Mouse (Mus musculus) forebrain, embryonic 13.5 days (tissue): ENCODE measurements at regions not wholly inside any gene's neighbourhood (a gene's known extent, or its start where the extent isn't known, plus 50 kb on each side); places are given as distances from the start of the nearest gene placed in this dataset.

Experiments
- ATAC-seq: fragments of 200-750 bp; cut with Nextera tagmentation; 2 replicates; pipeline ENCODE4 v1.8.0; 2017
- H3K27ac ChIP-seq: fragments of 300-500 bp; sonication (generic); 2 replicates; pipeline ENCODE4 v1.5.1; 2015; ENCODE audit warnings: inconsistent platforms, mild to moderate bottlenecking, moderate library complexity
- H3K27me3 ChIP-seq: fragments of 300-500 bp; sonication (generic); 2 replicates; pipeline ENCODE4 v1.6.1; 2015; ENCODE audit warnings: mild to moderate bottlenecking, inconsistent platforms
- H3K36me3 ChIP-seq: fragments of 300-500 bp; sonication (generic); 2 replicates; pipeline ENCODE4 v1.6.1; 2015; ENCODE audit warnings: mild to moderate bottlenecking, inconsistent platforms; ENCODE audit not compliant: poor library complexity, severe bottlenecking
- H3K4me1 ChIP-seq: fragments of 300-500 bp; sonication (generic); 2 replicates; pipeline ENCODE4 v1.6.1; 2015; ENCODE audit warnings: inconsistent platforms
- H3K4me2 ChIP-seq: fragments of 300-500 bp; sonication (generic); 2 replicates; pipeline ENCODE4 v1.6.1; 2015; ENCODE audit warnings: inconsistent platforms, mild to moderate bottlenecking, moderate library complexity
- H3K4me3 ChIP-seq: fragments of 300-500 bp; sonication (generic); 2 replicates; pipeline ENCODE4 v1.5.1; 2015; ENCODE audit warnings: mild to moderate bottlenecking, inconsistent platforms
- H3K9ac ChIP-seq: fragments of 300-500 bp; sonication (generic); 2 replicates; pipeline ENCODE4 v1.6.1; 2015; ENCODE audit warnings: mild to moderate bottlenecking, inconsistent platforms
- H3K9me3 ChIP-seq: fragments of 300-500 bp; sonication (generic); replicated peaks from 2 replicates; pipeline ENCODE4 v1.6.1; 2016; ENCODE audit warnings: inconsistent platforms
- WGBS: fragments of 180-500 bp; shearing (Covaris S2); methylation state at CpG from one replicate; pipeline ENCODE4 v1.1.7; 2015; 5-methylcytosine and 5-hydroxymethylcytosine counted together

GRCm38 (mm10) chr10:104489301-104489700, 295.5 kb downstream of the Gm4340 start:
- no peak overlapping the region for H3K4me2 ChIP-seq
- WGBS: 86% methylated on average over 4 of the region's 4 CpGs
- no peak overlapping the region for H3K27ac ChIP-seq
- no peak overlapping the region for H3K9ac ChIP-seq
- H3K4me3 ChIP-seq: no peak overlapping the region
- no peaks in the 10 kb centered on the region for H3K9me3 ChIP-seq
- ATAC-seq: no peak
- H3K36me3 ChIP-seq: no peaks in the 10 kb centered on the region
- H3K27me3 ChIP-seq: no peaks in the 10 kb centered on the region
- H3K4me1 ChIP-seq: no peaks in the 10 kb centered on the region

- H3K27ac ChIP-seq: no peak overlapping the region
- no peak overlapping the region for H3K4me2 ChIP-seq
- WGBS: 59% methylated on average over 2 of the region's 2 CpGs
- H3K27me3 ChIP-seq: no peaks in the 10 kb centered on the region
- H3K4me1 ChIP-seq: no peaks in the 10 kb centered on the region
- no peaks in the 10 kb centered on the region for H3K9me3 ChIP-seq
- no peaks in the 10 kb centered on the region for H3K36me3 ChIP-seq
- H3K4me3 ChIP-seq: no peak overlapping the region
- H3K9ac ChIP-seq: no peak overlapping the region
- ATAC-seq: no peak
These were observed 297.2 kb downstream of the Gm4340 start for GRCm38 (mm10) chr10:104490943-104491631.
